Mouse (Mus musculus): ENCODE results near the gene Shisa7.

GRCm38 (mm10) chr7:4849372-4849771, 4.9 kb upstream of the Shisa7 start:
- TF ChIP-seq CTCF (IDR thresholded peaks at IDR 0.05; ENCODE audit: extremely low read depth, insufficient read length, insufficient replicate concordance, low read depth, low read length) (no peak), POLR2A (IDR thresholded peaks at IDR 0.05; ENCODE audit: low read depth, low read length) (no peak)

Data from small intestine, adult 2 months (tissue).